Mouse (Mus musculus): ENCODE measurements around the gene Otud3.

- TF ChIP-seq EP300 (IDR thresholded peaks at IDR 0.05; ENCODE audit: low read depth), result no peak
- TF ChIP-seq CTCF (IDR thresholded peaks at IDR 0.05; ENCODE audit: low read depth), result no peak
These were observed 49.0 kb upstream of the Otud3 start for GRCm38 (mm10) chr4:138962719-138963118.

Measured in liver, postnatal 0 days (tissue).